Mouse (Mus musculus): ENCODE results near the gene Fbxl17. TPM values are rescaled to one million over a fixed set of nuclear protein-coding genes. Genes with fewer than 3 reads are reported as not detected.

Fbxl17 gene
- polyA plus RNA-seq, 1 experiment, result 9.3 TPM

GRCm38 (mm10) chr17:63280990-63281389 is 218.8 kb downstream of the Fbxl17 start:
- no peak overlapping the region for H3ac ChIP-seq (ENCODE audit: control insufficient read depth, insufficient read length)
- H3K4me3 ChIP-seq, result no peak overlapping the region
- H3K79me2 ChIP-seq (ENCODE audit: control insufficient read depth, insufficient read depth), result no peaks in the 10 kb centered on the region
- H3K4me2 ChIP-seq (ENCODE audit: low read depth), result no peak overlapping the region
- no peaks in the 10 kb centered on the region for H3K27me3 ChIP-seq (ENCODE audit: control insufficient read depth, insufficient read depth, insufficient read length)
- no peak for TF ChIP-seq CEBPB (IDR thresholded peaks at IDR 0.05; ENCODE audit: insufficient read depth, poor library complexity, severe bottlenecking)
- no peak for TF ChIP-seq E2F4 (IDR thresholded peaks at IDR 0.05; ENCODE audit: insufficient read depth)
- TF ChIP-seq MYOG (IDR thresholded peaks at IDR 0.05; ENCODE audit: control insufficient read depth in 1 of 3, insufficient read depth in 1 of 3, insufficient read length in 2 of 3, low read depth in 2 of 3), result no peak
- no peak for TF ChIP-seq POLR2A (IDR thresholded peaks at IDR 0.05; ENCODE audit: insufficient read length, low read depth)
- no peak for TF ChIP-seq POLR2AphosphoS2 (IDR thresholded peaks at IDR 0.05; ENCODE audit: insufficient read length, low read depth)
- TF ChIP-seq TCF12 (IDR thresholded peaks at IDR 0.05; ENCODE audit: insufficient read depth, poor library complexity, severe bottlenecking), result no peak
- TF ChIP-seq MYOD1 (IDR thresholded peaks at IDR 0.05; ENCODE audit: control insufficient read depth in 1 of 3, insufficient read length in 2 of 3, low read depth in 2 of 3), result no peak
- no peak for TF ChIP-seq TCF3 (IDR thresholded peaks at IDR 0.05; ENCODE audit: insufficient read length, low read depth)
- TF ChIP-seq USF1 (IDR thresholded peaks at IDR 0.05; ENCODE audit: low read depth), result no peak
- no peaks in the 10 kb centered on the region for H3K36me3 ChIP-seq (ENCODE audit: control insufficient read depth, insufficient read depth)

DNA sequence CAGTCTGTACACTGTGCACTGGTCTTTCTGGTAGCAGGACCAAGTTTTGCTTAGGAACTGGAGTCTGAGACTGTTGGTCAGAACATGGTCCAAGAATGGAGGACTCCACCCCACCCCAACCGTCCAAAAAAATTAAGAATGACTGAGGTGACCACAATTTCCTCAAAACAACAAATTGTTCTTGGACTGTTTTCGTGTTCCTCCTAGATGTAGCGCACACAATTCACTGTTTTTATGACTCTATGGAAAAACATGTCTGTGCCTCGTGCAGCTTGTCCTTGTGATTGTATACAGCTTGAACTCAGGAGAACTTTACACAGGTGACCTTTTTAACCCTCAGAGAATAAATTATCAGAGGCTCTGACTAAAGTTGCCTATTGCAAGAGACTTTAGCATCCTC is 220.7 kb downstream of the Fbxl17 start:
- TF ChIP-seq REST (IDR thresholded peaks at IDR 0.05; ENCODE audit: insufficient read depth, insufficient read length), result no peak
- TF ChIP-seq SRF (IDR thresholded peaks at IDR 0.05; ENCODE audit: control insufficient read depth, insufficient read length, low read depth), result no peak
- Histone ChIP-seq H3K4me3 (no peak overlapping the region), H3K4me2 (ENCODE audit: low read depth) (no peak overlapping the region)

DNA sequence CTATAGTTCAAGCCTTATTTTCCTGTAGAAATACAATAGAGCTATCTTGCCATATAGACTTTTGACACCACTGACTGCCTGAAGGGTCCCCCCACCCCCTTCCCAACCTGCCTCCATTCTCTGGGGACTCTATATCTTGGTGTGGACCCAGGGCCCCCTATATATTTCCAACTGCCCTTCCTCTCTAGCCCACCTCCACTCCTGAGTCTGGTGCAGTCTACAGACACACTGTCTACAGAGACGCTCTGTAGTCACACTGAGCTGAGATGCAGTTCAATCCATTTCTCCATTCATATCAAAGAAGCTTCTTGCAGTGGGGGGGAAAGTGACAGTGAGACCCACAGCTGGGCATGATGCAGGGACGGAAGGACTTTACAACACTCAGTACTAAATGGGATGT is 226.5 kb downstream of the Fbxl17 start:
- Histone ChIP-seq H3K79me2 (ENCODE audit: control insufficient read depth, insufficient read depth) (no peaks in the 10 kb centered on the region), H3ac (ENCODE audit: control insufficient read depth, insufficient read length) (no peak overlapping the region), H3K36me3 (ENCODE audit: control insufficient read depth, insufficient read depth) (no peaks in the 10 kb centered on the region), H3K4me3 (no peak overlapping the region), H3K4me2 (ENCODE audit: low read depth) (no peak overlapping the region), H3K27me3 (ENCODE audit: control insufficient read depth, insufficient read depth, insufficient read length) (no peaks in the 10 kb centered on the region)
- TF ChIP-seq CEBPB (IDR thresholded peaks at IDR 0.05; ENCODE audit: insufficient read depth, poor library complexity, severe bottlenecking) (no peak), MYOG (IDR thresholded peaks at IDR 0.05; ENCODE audit: control insufficient read depth in 1 of 3, insufficient read depth in 1 of 3, insufficient read length in 2 of 3, low read depth in 2 of 3) (no peak), TCF12 (IDR thresholded peaks at IDR 0.05; ENCODE audit: insufficient read depth, poor library complexity, severe bottlenecking) (no peak), SRF (IDR thresholded peaks at IDR 0.05; ENCODE audit: control insufficient read depth, insufficient read length, low read depth) (no peak), POLR2A (IDR thresholded peaks at IDR 0.05; ENCODE audit: insufficient read length, low read depth) (no peak), REST (IDR thresholded peaks at IDR 0.05; ENCODE audit: insufficient read depth, insufficient read length) (no peak)

More for the DNA sequence above, 220.7 kb downstream of the Fbxl17 start:
- no peaks in the 10 kb centered on the region for H3K27me3 ChIP-seq (ENCODE audit: control insufficient read depth, insufficient read depth, insufficient read length)
- H3K36me3 ChIP-seq (ENCODE audit: control insufficient read depth, insufficient read depth), result no peaks in the 10 kb centered on the region
- no peak overlapping the region for H3ac ChIP-seq (ENCODE audit: control insufficient read depth, insufficient read length)
- H3K79me2 ChIP-seq (ENCODE audit: control insufficient read depth, insufficient read depth), result no peaks in the 10 kb centered on the region

DNA sequence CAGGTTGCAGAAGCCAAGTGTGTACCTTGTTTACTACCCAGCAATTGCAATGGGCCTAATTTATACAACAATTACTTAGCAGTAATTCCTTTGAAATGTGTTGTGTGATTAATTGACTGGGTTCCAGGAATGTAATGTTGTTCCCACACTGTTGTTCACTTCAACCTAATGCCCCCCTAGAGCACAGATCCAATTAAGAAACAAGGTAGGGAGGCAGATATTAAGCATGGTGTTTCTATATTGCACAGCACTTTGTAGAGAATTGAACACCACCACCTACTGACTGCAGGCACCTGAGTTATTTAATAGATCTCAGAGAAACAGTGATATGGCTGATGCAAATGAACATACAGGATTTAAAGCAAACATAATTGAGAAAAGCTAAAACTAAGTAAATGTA is 226.9 kb downstream of the Fbxl17 start:
- TF ChIP-seq TCF12 (IDR thresholded peaks at IDR 0.05; ENCODE audit: insufficient read depth, poor library complexity, severe bottlenecking), result no peak
- no peak for TF ChIP-seq POLR2AphosphoS2 (IDR thresholded peaks at IDR 0.05; ENCODE audit: insufficient read length, low read depth)
- TF ChIP-seq USF1 (IDR thresholded peaks at IDR 0.05; ENCODE audit: low read depth), result no peak
- TF ChIP-seq E2F4 (IDR thresholded peaks at IDR 0.05; ENCODE audit: insufficient read depth), result no peak
- no peak for TF ChIP-seq MYOD1 (IDR thresholded peaks at IDR 0.05; ENCODE audit: control insufficient read depth in 1 of 3, insufficient read length in 2 of 3, low read depth in 2 of 3)
- TF ChIP-seq CEBPB (IDR thresholded peaks at IDR 0.05; ENCODE audit: insufficient read depth, poor library complexity, severe bottlenecking), result no peak
- no peak for TF ChIP-seq REST (IDR thresholded peaks at IDR 0.05; ENCODE audit: insufficient read depth, insufficient read length)
- TF ChIP-seq MYOG (IDR thresholded peaks at IDR 0.05; ENCODE audit: control insufficient read depth in 1 of 3, insufficient read depth in 1 of 3, insufficient read length in 2 of 3, low read depth in 2 of 3), result no peak
- no peak for TF ChIP-seq TCF3 (IDR thresholded peaks at IDR 0.05; ENCODE audit: insufficient read length, low read depth)
- no peak for TF ChIP-seq POLR2A (IDR thresholded peaks at IDR 0.05; ENCODE audit: insufficient read length, low read depth)
- no peak for TF ChIP-seq SRF (IDR thresholded peaks at IDR 0.05; ENCODE audit: control insufficient read depth, insufficient read length, low read depth)
- TF ChIP-seq MAX (IDR thresholded peaks at IDR 0.05; ENCODE audit: low read depth), result no peak
- no peak overlapping the region for H3K4me3 ChIP-seq
- H3K4me2 ChIP-seq (ENCODE audit: low read depth), result no peak overlapping the region
- no peaks in the 10 kb centered on the region for H3K36me3 ChIP-seq (ENCODE audit: control insufficient read depth, insufficient read depth)
- H3ac ChIP-seq (ENCODE audit: control insufficient read depth, insufficient read length), result no peak overlapping the region
- no peaks in the 10 kb centered on the region for H3K27me3 ChIP-seq (ENCODE audit: control insufficient read depth, insufficient read depth, insufficient read length)
- H3K79me2 ChIP-seq (ENCODE audit: control insufficient read depth, insufficient read depth), result no peaks in the 10 kb centered on the region

GRCm38 (mm10) chr17:63271000-63271399 is 228.8 kb downstream of the Fbxl17 start:
- no peaks in the 10 kb centered on the region for H3K36me3 ChIP-seq (ENCODE audit: control insufficient read depth, insufficient read depth)
- TF ChIP-seq TCF12 (IDR thresholded peaks at IDR 0.05; ENCODE audit: insufficient read depth, poor library complexity, severe bottlenecking) (no peak), TCF3 (IDR thresholded peaks at IDR 0.05; ENCODE audit: insufficient read length, low read depth) (no peak)
- H3ac ChIP-seq (ENCODE audit: control insufficient read depth, insufficient read length), result no peak overlapping the region
- no peaks in the 10 kb centered on the region for H3K27me3 ChIP-seq (ENCODE audit: control insufficient read depth, insufficient read depth, insufficient read length)
- no peak overlapping the region for H3K4me2 ChIP-seq (ENCODE audit: low read depth)
- H3K4me3 ChIP-seq, result no peak overlapping the region
- no peaks in the 10 kb centered on the region for H3K79me2 ChIP-seq (ENCODE audit: control insufficient read depth, insufficient read depth)

All from myocyte (in vitro differentiated cells).